Mouse (Mus musculus) neutrophil, adult 5-6 weeks (primary cell): Measurements from ENCODE around the gene Pnliprp2. TPM values are rescaled to one million over a fixed set of nuclear protein-coding genes. Genes with fewer than 3 reads are reported as not detected.

Experiments used
- total RNA-seq: library from RNA; stranded (forward); fragments of 200-1000 nt; gene quantifications from 2 replicates; pipeline ENCODE4 v1.2.3, GENCODE M21; 2017

Pnliprp2 gene
- total RNA-seq, 1 experiment from 2014 or later: not detected

Other genes starting within 250 kb of the Pnliprp2 start
- 0.70 TPM in 1 of 2 replicates, not detected in the other for gene Ccdc172, start 247.7 kb upstream of the Pnliprp2 start, total RNA-seq
- gene Pnlip, start 107.2 kb upstream of the Pnliprp2 start, total RNA-seq: not detected in 2 replicates
- gene Pnliprp1, start 30.8 kb upstream of the Pnliprp2 start, total RNA-seq: not detected in 2 replicates
- not detected in 2 replicates for gene 1700019N19Rik, start 34.7 kb downstream of the Pnliprp2 start, total RNA-seq
- gene Eno4, start 183.7 kb downstream of the Pnliprp2 start, total RNA-seq: not detected in 2 replicates
- 0.81 and 1.2 TPM in 2 replicates for gene Hspa12a, start 183.9 kb downstream of the Pnliprp2 start, total RNA-seq